Mouse (Mus musculus) liver (tissue): ENCODE measurements at regions not wholly inside any gene's neighbourhood (a gene's known extent, or its start where the extent isn't known, plus 50 kb on each side); places are given as distances from the start of the nearest gene placed in this dataset.

Experiments
- DNase-seq: peaks from one replicate; pipeline ENCODE4 v3.0.0-alpha.2; 2020; ENCODE audit warnings: mixed read lengths

- no peak for DNase-seq
Measured at GRCm38 (mm10) chr2:160256251-160256650, 77.7 kb downstream of the Gm826 start.

- no peak for DNase-seq
Measured at GRCm38 (mm10) chr2:160250228-160250627, 83.7 kb downstream of the Gm826 start.

DNA sequence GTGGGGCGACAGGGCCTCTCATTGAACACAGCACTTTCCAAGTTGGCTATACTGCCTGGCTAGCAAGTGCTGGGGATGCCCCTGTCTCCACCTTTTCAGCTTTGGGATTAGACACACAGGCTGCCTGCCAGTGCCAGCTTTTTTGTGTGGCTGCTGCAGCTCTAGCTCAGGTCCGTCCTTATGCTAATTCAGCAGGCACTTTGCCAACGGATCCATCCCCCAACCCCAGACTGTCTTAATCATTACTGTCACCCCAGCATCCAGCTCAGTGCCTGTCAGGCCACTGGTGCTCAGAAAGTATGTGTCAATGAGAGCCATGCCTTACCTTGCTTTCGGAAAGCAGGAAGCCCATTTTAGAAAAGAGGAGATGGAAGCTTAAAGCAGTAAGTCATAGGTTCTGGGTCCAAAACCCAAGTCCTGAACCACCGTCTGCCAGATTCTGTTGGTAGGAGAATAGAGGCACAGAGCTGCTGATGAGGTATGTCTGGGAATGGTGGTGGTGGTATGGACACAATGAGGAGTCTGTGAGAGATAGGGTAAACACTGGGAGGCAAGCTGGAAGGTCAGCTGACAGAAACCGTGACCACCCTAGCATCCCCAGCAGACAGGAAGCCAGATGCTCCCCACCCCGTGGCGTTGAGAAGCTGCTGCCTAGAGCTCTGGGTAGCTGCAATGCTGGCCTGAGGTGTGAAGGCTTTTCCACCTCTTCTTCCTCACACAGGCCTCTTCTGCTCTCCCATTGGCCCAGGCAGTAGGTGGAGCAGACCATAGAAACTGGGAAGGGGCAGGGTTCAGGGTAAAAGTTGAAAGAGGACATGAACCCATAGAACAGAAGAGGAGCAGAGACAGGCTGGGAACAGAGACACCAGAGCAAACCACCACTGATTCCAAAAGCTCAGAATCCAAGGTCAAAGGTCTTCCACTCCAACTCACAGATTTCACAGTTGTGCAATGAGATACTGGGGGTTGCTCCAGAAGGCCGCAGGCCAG is 84.6 kb downstream of the Gm826 start:
- DNase-seq = no peak

DNA sequence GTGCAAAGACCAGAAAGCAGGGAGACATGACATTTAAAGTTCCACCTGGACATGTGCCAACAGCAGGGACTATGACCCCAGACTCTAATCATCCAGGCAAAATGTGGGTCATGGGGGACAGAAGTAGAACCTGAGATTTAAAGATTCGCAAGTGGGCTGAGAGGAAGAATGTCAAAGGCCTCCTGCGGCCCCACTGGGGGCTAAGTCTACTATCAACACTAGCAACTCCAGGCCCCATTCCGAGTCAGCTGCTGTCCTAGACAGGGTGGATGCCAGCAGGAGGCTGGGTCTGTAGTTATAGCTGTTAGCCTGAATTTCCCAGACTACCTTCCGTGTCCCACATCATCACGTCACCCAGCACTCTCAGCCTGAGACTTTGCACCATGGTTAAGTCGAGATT is 86.7 kb downstream of the Gm826 start:
- DNase-seq = no peak

- DNase-seq = no peak
Measured at GRCm38 (mm10) chr2:160246356-160246755, 87.6 kb downstream of the Gm826 start.

GRCm38 (mm10) chr2:160244866-160245265 is 89.1 kb downstream of the Gm826 start:
- DNase-seq = no peak

- DNase-seq = no peak
Measured at GRCm38 (mm10) chr2:160240531-160241379, 93.2 kb downstream of the Gm826 start.

DNA sequence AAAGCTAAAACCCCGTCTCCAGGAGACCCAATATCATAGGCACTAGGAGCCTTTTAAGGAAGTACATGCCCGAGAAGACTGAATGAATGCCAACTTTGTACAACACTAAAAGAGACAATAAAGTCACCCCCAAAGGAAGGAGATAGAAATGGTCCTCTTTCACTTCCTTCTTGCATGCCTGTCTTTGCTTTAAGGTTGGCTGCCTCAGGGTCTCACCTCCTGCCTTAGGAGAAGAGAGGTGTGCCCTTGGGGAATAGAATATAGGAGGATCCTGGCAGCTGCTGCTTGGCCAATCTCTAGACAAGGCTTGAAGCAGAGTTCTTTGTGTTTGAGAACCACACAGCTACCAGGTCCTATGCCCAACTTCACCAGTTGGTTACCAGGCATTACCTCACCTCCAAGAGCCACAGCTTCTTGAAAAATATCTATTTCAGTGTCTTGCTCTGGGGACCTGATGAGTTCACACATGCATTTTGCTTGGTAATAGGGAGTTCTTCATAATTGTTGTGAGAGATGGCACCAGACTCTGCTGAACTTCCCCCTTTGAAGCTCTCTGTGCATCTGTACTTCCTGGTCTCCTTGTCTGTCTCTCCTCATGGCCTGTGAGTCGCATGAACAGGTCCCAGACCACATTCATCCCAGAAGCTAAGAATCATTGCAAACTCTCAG is 96.4 kb downstream of the Gm826 start:
- DNase-seq = no peak

GRCm38 (mm10) chr2:160236806-160237205 is 97.2 kb downstream of the Gm826 start:
- no peak for DNase-seq

GRCm38 (mm10) chr2:160230786-160231185 is 103.2 kb downstream of the Gm826 start:
- no peak for DNase-seq

DNA sequence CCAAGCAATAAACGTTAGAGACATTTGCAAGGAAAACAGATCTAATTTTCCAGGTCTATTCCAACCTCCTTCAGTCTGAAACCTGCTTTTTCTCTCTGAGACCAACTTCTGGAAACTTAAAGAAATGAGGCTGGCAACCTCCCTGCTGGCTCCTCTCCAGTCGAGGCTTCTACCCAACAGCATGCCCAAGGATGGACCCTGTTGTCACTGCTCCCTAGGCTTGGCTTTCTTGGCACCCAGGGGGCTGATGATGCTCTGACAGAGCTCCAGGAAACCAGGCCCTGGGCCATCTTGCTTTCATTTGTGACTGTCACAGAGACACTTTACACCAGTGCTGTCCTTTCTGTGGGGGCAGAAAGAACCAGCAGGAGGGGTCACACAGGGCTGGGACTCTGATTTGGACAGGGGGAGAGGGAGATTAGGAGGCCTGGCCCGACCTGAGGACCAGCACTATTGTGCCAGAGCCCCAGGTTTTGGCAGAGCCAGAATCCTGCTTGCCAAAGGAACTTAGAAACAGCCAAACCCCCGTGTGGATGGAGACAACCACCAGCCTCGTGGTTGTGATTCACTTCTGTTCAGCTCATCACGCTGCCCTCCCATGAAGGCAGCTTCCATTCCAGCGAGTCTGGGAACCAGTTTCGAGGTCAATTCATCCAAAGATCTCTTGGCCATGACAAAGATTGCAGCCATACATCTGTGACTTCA is 105.5 kb downstream of the Gm826 start:
- DNase-seq = no peak

GRCm38 (mm10) chr2:160225450-160225849 is 108.5 kb downstream of the Gm826 start:
- DNase-seq = no peak

GRCm38 (mm10) chr2:160223366-160223765 is 110.6 kb downstream of the Gm826 start:
- DNase-seq = no peak

DNA sequence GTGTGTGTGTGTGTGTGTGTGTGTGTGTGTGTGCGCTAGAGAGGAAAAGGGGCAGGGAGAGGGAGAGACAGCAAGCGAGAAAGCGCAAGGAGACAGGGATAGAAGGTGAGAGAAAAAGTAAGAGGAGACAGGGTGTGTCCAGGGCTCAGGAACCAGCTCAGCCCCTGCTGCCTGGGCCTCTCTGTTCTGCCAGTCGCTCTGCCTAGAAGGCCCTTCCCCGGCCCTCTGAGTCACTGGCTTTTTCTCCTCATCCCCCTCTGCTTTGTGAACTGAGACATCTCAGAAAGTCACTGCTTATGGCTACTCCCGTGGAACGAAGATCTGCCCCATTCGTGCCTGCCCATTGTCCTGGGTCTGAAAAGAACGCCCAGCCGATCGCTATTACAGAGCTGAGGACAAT is 112.2 kb downstream of the Gm826 start:
- no peak for DNase-seq

DNA sequence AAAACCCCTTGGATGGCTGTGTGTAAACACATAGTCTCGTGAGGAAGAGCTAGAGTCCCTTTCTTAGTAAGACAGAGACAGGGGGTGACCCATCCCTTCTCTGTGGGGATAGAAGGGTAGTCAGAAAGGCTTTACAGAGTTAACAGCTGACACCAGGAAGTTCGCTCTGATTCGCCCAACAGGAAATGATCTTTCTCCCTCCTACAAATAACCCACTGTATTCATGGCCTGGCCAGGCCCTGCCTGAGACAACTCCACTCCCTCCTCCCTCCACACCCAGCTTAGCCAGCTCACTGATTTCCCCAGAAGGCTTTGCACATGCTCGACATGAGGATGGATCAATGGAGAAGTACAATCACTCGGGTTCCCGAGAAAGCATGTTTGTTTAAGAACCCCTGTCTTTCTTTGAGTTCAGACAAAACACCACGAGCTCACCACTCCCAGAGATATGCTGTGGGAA is 113.4 kb downstream of the Gm826 start:
- no peak for DNase-seq

GRCm38 (mm10) chr2:160214032-160214812 is 119.7 kb downstream of the Gm826 start:
- no peak for DNase-seq

DNA sequence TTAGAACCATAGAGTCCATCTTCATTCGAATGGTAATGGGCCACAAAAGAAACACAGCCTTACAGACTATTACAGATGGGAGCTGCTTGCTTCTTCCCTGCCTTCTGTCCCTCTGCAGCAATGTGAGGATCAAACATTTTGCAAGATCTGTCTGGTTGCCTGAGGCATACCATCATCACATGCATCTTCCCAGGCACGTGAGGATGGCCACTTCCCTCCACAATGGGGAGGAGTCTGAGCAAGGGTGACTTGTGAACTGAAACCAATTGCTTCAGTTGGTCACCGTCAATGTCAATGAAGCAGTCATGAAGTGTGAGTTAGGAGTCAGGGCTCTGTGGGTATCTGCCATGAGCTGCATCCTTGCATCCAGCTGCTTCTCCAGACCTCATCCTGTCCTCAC is 123.5 kb downstream of the Gm826 start:
- DNase-seq = no peak

DNA sequence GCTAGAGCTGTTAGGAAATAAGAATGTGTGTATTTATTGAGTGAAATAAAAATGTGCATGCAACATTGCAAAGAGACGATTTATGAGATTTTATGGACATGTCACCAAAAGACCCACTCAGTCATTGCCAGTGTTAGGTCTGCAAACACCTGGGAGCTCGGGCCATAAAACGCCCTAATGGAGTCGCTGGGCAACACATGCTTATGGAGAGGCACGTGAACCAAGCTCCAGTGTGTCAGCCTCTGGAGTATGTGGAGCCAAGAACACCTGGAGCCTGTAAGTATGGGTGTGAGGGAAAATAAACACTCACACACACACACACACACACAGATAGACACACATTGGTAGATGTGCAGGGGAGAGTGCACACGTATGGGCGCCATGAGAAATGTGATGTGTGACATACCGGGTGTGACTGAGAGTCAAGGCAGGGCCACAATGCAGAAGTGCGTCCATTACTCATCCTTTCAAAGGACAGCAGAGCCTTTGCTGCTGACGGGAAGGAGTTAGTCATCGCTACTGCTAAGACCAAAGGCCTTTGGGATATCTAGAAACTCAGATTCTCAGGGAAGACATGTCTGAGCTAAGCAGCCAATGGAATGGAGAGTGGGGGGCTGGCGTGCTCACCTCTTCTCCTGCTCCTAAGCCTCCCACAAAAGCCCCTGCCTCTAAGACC is 124.2 kb downstream of the Gm826 start:
- no peak for DNase-seq

DNA sequence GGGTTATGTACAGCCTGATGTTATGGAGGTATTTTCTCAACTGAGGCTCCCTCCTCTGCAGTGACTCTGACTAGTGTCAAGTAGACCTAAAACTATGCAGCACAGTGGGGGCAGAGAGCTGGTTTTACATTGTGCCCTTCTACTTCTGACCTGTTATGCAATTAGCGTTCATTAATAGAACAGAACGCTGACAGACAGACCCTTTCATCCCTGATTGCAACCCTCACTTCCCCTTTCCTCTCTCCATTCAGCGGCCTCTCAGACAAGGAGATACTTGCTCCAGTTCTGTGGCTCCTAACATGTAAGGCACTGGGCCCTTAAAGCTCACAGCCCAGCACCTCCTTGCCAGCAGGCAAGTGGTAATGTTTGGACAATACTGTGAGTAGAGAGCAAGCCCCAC is 125.7 kb downstream of the Gm826 start:
- no peak for DNase-seq

GRCm38 (mm10) chr2:160207226-160207625 is 126.7 kb downstream of the Gm826 start:
- no peak for DNase-seq

- no peak for DNase-seq
Measured at GRCm38 (mm10) chr2:160192661-160193060, 141.3 kb downstream of the Gm826 start.
